Mouse (Mus musculus) megakaryocyte, embryonic 14.5 days (primary cell): ENCODE data around the gene Dact1.

Source experiments
- FLI1 ChIP-seq: IDR thresholded peaks from 2 replicates; pipeline ENCODE4 v1.6.1; 2012; ENCODE audit warnings: low read length, inconsistent platforms, mixed read lengths
- GATA1 ChIP-seq: IDR thresholded peaks from 3 replicates; pipeline ENCODE4 v1.6.1; 2012; ENCODE audit warnings: mixed read lengths, low read length, inconsistent platforms, borderline replicate concordance

GRCm38 (mm10) chr12:71290460-71290859 is 19.2 kb upstream of the Dact1 start:
- TF ChIP-seq GATA1 (no peak), FLI1 (no peak)
